Mouse (Mus musculus) megakaryocyte, embryonic 14.5 days (primary cell): Measurements from ENCODE around the gene Rnf212.

Source experiments
- FLI1 ChIP-seq: IDR thresholded peaks from 2 replicates; pipeline ENCODE4 v1.6.1; 2012; ENCODE audit warnings: low read length, inconsistent platforms, mixed read lengths
- GATA1 ChIP-seq: IDR thresholded peaks from 3 replicates; pipeline ENCODE4 v1.6.1; 2012; ENCODE audit warnings: mixed read lengths, low read length, inconsistent platforms, borderline replicate concordance

DNA sequence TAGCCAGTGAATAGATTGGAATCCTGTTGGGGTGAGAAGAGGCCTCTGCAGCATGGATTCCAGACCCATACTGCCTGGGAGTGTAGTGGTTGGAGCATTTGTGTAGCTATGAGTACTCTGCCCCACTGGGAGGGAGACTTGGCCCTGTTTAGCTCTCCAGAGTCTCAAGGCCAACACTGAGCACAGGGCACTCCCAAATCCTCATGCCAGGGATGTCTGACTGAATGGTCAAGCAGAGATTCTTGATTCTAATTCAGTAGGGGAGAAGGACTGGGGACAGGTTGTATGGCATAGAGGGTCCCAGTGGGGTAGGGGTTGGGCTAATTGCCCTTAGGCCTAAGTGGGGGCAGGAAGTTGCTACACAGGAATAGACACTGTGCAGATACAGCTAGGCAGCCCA is 61.1 kb downstream of the Rnf212 start:
- TF ChIP-seq GATA1 (no peak), FLI1 (no peak)
